Mouse (Mus musculus) lung, adult 18-20 months (tissue): ENCODE measurements at regions not wholly inside any gene's neighbourhood (a gene's known extent, or its start where the extent isn't known, plus 50 kb on each side); places are given as distances from the start of the nearest gene placed in this dataset.

Experiments used
- DNase-seq, 2 experiments: peaks; one replicate each; pipeline ENCODE4 v3.0.0; 2022; ENCODE audit warnings: mixed read lengths in 2 of 2

GRCm38 (mm10) chr1:39102126-39102905, 91.2 kb upstream of the Npas2 start:
- DNase-seq, result no peak

GRCm38 (mm10) chr1:39102989-39103910, 90.3 kb upstream of the Npas2 start:
- no peak for DNase-seq

GRCm38 (mm10) chr1:39105546-39106371, 87.8 kb upstream of the Npas2 start:
- no peak for DNase-seq

- no peak for DNase-seq
Observed at GRCm38 (mm10) chr1:39106372-39106643, 87.2 kb upstream of the Npas2 start.

GRCm38 (mm10) chr1:39106650-39107049, 86.9 kb upstream of the Npas2 start:
- no peak for DNase-seq

GRCm38 (mm10) chr1:39116319-39116718, 77.2 kb upstream of the Npas2 start:
- peak; percentile 30 to 49 for DNase-seq

- no peak for DNase-seq
Observed at GRCm38 (mm10) chr1:39122316-39123015, 71.1 kb upstream of the Npas2 start.

GRCm38 (mm10) chr1:39123081-39123812, 70.3 kb upstream of the Npas2 start:
- DNase-seq, result no peak

GRCm38 (mm10) chr1:39123813-39124146, 69.8 kb upstream of the Npas2 start:
- DNase-seq, result no peak

GRCm38 (mm10) chr1:39134521-39134920, 59.0 kb upstream of the Npas2 start:
- DNase-seq, result no peak

GRCm38 (mm10) chr1:39143054-39143453, 50.5 kb upstream of the Npas2 start:
- no peak for DNase-seq

- DNase-seq, result no peak
Observed at GRCm38 (mm10) chr1:39143626-39144025, 49.9 kb upstream of the Npas2 start.
